Mouse (Mus musculus) thymus, adult 2 months (tissue): ENCODE measurements around the gene Rab40b. TPM values are rescaled to one million over a fixed set of nuclear protein-coding genes. Genes with fewer than 3 reads are reported as not detected.
"Not testable (repeated sequence)": the region's sequence is repeated elsewhere in the genome, so short reads cannot be mapped to it uniquely, and the experiment has no call there.

Source experiments
- DNase-seq: peaks from one replicate; pipeline ENCODE4 v3.0.0; 2021
- H3K27ac ChIP-seq: fragments of 200-500 bp; 2 replicates; pipeline ENCODE4 v1.5.1; 2012; ENCODE audit warnings: low read length, control low read depth; ENCODE audit not compliant: control insufficient read depth, insufficient read depth
- H3K27me3 ChIP-seq: fragments of 200-500 bp; 2 replicates; pipeline ENCODE4 v1.6.1; 2012; ENCODE audit warnings: mild to moderate bottlenecking, low read length, moderate library complexity, mixed read lengths; ENCODE audit not compliant: control insufficient read depth, insufficient read depth
- H3K36me3 ChIP-seq: fragments of 200-500 bp; 2 replicates; pipeline ENCODE4 v1.6.1; 2012; ENCODE audit warnings: mild to moderate bottlenecking, low read length, moderate library complexity; ENCODE audit not compliant: control insufficient read depth, insufficient read depth
- H3K4me1 ChIP-seq: fragments of 200-500 bp; replicated peaks from 2 replicates; pipeline ENCODE4 v1.6.1; 2012; ENCODE audit warnings: low read length; ENCODE audit not compliant: control insufficient read depth, insufficient read depth
- H3K4me3 ChIP-seq: fragments of 200-500 bp; 2 replicates; pipeline ENCODE4 v1.5.1; 2012; ENCODE audit warnings: mild to moderate bottlenecking, low read length, control low read depth, moderate library complexity; ENCODE audit not compliant: control insufficient read depth, insufficient read depth
- CTCF ChIP-seq: fragments of 200-500 bp; IDR thresholded peaks from 2 replicates; pipeline ENCODE4 v1.5.1; 2012; ENCODE audit warnings: mild to moderate bottlenecking, control low read depth, low read length, moderate library complexity, borderline replicate concordance; ENCODE audit not compliant: control insufficient read depth, poor library complexity, insufficient read depth; ENCODE audit errors: extremely low read depth
- POLR2A ChIP-seq: fragments of 200-500 bp; IDR thresholded peaks from 2 replicates; pipeline ENCODE4 v1.6.1; 2012; ENCODE audit warnings: mild to moderate bottlenecking, low read length, control low read depth, moderate library complexity; ENCODE audit not compliant: control insufficient read depth, poor library complexity, insufficient read depth; ENCODE audit errors: extremely low read depth
- WGBS: fragments of 180-500 bp; shearing (Covaris S2); methylation state at CpG from one replicate; pipeline ENCODE4 v1.1.7; 2018; 5-methylcytosine and 5-hydroxymethylcytosine counted together
- polyA plus RNA-seq: library from polyadenylated mRNA; depleted of rRNA; stranded (reverse); fragments of >200 nt; gene quantifications from 2 replicates; pipeline ENCODE4 v1.2.3, GENCODE M21; 2012

Rab40b gene
- polyA plus RNA-seq, 1 experiment, result 0.57 TPM

GRCm38 (mm10) chr11:121367170-121367707 is 20.8 kb downstream of the Rab40b start:
- Histone ChIP-seq H3K27ac (no peak overlapping the region), H3K4me3 (no peak overlapping the region), H3K36me3 (no peaks in the 10 kb centered on the region), H3K4me1 (no peaks in the 10 kb centered on the region), H3K27me3 (no peaks in the 10 kb centered on the region)
- TF ChIP-seq POLR2A (no peak), CTCF (no peak)
- WGBS, result 88% methylated on average over 5 of the region's 5 CpGs
- no peak for DNase-seq

- DNase-seq, result peak; percentile 6
- 37% methylated on average over 5 of the region's 5 CpGs for WGBS
- H3K27me3 ChIP-seq, result no peaks in the 10 kb centered on the region
- no peaks in the 10 kb centered on the region for H3K4me1 ChIP-seq
- TF ChIP-seq CTCF (no peak), POLR2A (no peak)
- H3K4me3 ChIP-seq, result no peak overlapping the region
- H3K27ac ChIP-seq, result no peak overlapping the region
- no peaks in the 10 kb centered on the region for H3K36me3 ChIP-seq
These were observed 25.8 kb downstream of the Rab40b start for GRCm38 (mm10) chr11:121362212-121362611.

- TF ChIP-seq CTCF (peak; percentile 66), POLR2A (peak; percentile 87)
- H3K27me3 ChIP-seq, result no peaks in the 10 kb centered on the region
- no peaks in the 10 kb centered on the region for H3K36me3 ChIP-seq
- H3K4me3 ChIP-seq, result peak within 1 kb of the TSS; percentile 71
- peak within 1 kb of the TSS; percentile 14; the same call in 1 of the 2 replicates for H3K27ac ChIP-seq
- WGBS, result under 1% methylated on average over 69 of the region's 69 CpGs
- DNase-seq, result peak; percentile 97
- peaks cover 8% of the 10 kb centered on the region for H3K4me1 ChIP-seq
These were observed 33.9 kb downstream of the Rab40b start, which contains the start of gene Wdr45b for GRCm38 (mm10) chr11:121354091-121354707. TSS of gene Wdr45b (minus strand) at chr11:121354445.

GRCm38 (mm10) chr11:121353326-121354090 is 34.5 kb downstream of the Rab40b start:
- peak; percentile 25 for DNase-seq
- no peak for TF ChIP-seq POLR2A
- TF ChIP-seq CTCF, result no peak
- WGBS, result 1% methylated on average over 41 of the region's 41 CpGs
- Histone ChIP-seq H3K4me1 (peaks cover 8% of the 10 kb centered on the region), H3K36me3 (no peaks in the 10 kb centered on the region; the same call in 1 of the 2 replicates), H3K27ac (0 out of 2 replicates have a peak overlapping the region, but pooled peaks have one; percentile 14), H3K27me3 (no peaks in the 10 kb centered on the region), H3K4me3 (peak overlapping the region; percentile 71)

- peaks cover 12% of the 10 kb centered on the region for H3K36me3 ChIP-seq
- not testable (repeated sequence) for H3K27ac ChIP-seq, DNase-seq, H3K27me3 ChIP-seq, H3K4me3 ChIP-seq, H3K4me1 ChIP-seq
- WGBS, result 92% methylated on average over 3 of the region's 3 CpGs
These were observed 39.3 kb downstream of the Rab40b start for GRCm38 (mm10) chr11:121348727-121349126.

- no peaks in the 10 kb centered on the region; the same call in 1 of the 2 replicates for H3K4me1 ChIP-seq
- 94% methylated on average over 2 of the region's 2 CpGs for WGBS
These were observed 39.9 kb downstream of the Rab40b start for GRCm38 (mm10) chr11:121348166-121348565.

More at GRCm38 (mm10) chr11:121348166-121348565, 39.9 kb downstream of the Rab40b start:
- Histone ChIP-seq H3K4me3 (no peak overlapping the region), H3K27ac (no peak overlapping the region), H3K27me3 (no peaks in the 10 kb centered on the region), H3K36me3 (peaks cover 12% of the 10 kb centered on the region)
- no peak for TF ChIP-seq POLR2A
- TF ChIP-seq CTCF, result no peak
- no peak for DNase-seq
